Mouse (Mus musculus): ENCODE results near the gene Mpst. TPM values are rescaled to one million over a fixed set of nuclear protein-coding genes. Genes with fewer than 3 reads are reported as not detected.

Mpst gene
- polyA plus RNA-seq (2014; fragmentation: Nextera tagmentation; extraction: Ambion mirVana) = 5.9 and 6.1 TPM in 2 replicates

DNA sequence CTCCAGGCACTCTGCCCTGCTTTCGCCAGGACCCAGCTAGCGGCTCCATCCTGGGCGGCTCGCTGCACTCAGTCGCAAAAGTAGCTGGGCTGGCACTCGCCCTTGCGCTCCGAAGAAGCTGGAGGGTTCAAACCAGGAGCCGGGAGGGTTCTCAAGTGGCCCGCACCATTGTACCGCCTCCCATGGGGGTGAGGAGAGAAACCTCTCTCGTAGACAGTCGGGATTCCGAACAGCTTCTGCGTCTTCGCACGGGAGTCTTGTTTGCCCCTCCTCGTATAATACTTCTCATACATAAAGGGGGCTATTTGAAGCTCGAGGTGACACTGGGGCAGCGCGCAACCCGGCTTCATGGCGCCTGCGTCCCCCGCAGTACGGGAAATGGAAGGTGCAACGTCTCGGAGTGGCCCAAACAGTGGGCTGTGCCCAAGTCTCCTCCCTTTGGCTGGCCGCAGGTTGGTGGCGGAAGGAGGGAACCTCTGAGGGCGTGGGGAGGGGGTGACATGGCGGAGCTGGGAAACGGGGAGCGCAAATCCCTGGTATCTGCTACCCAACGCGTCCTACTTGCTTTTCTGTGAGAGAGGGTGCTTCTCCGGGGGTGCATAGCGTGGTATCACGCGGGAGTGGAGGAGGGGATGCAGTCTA, at the start of gene Mpst:
Gene Mpst, plus strand, starts transcription at position 124 of the 642 bp plus-strand sequence.
- Histone ChIP-seq H3K9me3 (replicated peaks; ENCODE audit: control insufficient read depth, low read length) (no peaks in the 10 kb centered on the region), H3K36me3 (ENCODE audit: control insufficient read depth, insufficient read depth, low read length) (no peaks in the 10 kb centered on the region), H3K9ac (ENCODE audit: low read length) (peak within 1 kb of the TSS; percentile 82), H3K27me3 (replicated peaks; ENCODE audit: control insufficient read depth, insufficient read depth, low read length) (peaks cover 23% of the 10 kb centered on the region), H3K4me3 (ENCODE audit: low read depth, low read length) (peak within 1 kb of the TSS; percentile 57), H3K4me1 (ENCODE audit: control insufficient read depth, insufficient read depth, low read length) (peaks cover 25% of the 10 kb centered on the region), H3K4me2 (ENCODE audit: low read length) (peak within 1 kb of the TSS; percentile 94), H3K27ac (ENCODE audit: low read depth, low read length) (peak within 1 kb of the TSS; percentile 95)
- ATAC-seq (peak; percentile 90), DNase-seq (ENCODE audit: low spot score) (peak; percentile 92)
- under 1% methylated on average over 40 of the region's 40 CpGs for WGBS

DNA sequence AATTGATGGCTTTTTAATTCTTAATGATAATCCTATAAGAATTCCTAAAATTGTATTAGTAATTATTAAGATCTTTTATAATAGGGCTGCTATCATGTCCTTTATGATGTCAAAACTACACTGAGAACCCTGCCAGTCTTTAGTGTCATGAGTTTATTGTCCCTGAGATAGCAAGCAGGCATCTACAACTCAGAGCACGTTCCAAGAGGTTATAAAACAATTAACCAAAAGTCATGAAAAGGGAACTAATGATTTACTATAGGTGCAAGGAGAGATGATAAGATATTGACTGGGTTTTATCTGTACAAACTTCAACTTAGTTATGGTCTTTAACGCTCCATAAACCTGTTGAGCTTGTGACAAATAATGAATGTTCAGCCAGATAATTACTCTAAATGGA, 40.3 kb upstream of the Mpst start:
- Histone ChIP-seq H3K36me3 (ENCODE audit: control insufficient read depth, insufficient read depth, low read length) (no peaks in the 10 kb centered on the region), H3K4me3 (ENCODE audit: low read depth, low read length) (no peak overlapping the region), H3K27me3 (replicated peaks; ENCODE audit: control insufficient read depth, insufficient read depth, low read length) (no peaks in the 10 kb centered on the region), H3K9me3 (replicated peaks; ENCODE audit: control insufficient read depth, low read length) (no peaks in the 10 kb centered on the region), H3K27ac (ENCODE audit: low read depth, low read length) (no peak overlapping the region), H3K9ac (ENCODE audit: low read length) (no peak overlapping the region), H3K4me2 (ENCODE audit: low read length) (no peak overlapping the region), H3K4me1 (ENCODE audit: control insufficient read depth, insufficient read depth, low read length) (no peaks in the 10 kb centered on the region)
- ATAC-seq = no peak
- DNase-seq (ENCODE audit: low spot score) = no peak
- 87% methylated on average over 2 of the region's 2 CpGs for WGBS

DNA sequence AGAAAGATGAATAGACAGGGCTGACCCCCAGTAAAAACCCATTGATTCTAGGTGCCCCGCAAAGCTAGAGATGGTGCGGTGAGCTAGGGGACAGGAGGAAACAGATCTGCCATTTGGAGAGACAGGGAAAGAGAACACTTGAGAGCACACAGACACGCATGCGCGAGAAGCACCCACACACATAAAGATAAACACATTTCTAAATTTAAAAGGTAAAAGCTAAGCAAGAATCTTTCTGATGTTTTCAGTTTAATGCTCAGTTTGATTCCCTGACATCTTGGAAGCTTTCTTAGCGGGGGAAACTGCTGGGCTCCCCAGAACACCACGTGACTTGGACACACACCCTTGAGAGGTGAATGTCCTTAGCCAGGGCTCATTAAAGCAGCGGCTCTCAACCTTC, 39.3 kb upstream of the Mpst start:
- no peaks in the 10 kb centered on the region for H3K9me3 ChIP-seq (replicated peaks; ENCODE audit: control insufficient read depth, low read length)
- 78% methylated on average over 8 of the region's 8 CpGs for WGBS
- H3K4me1 ChIP-seq (ENCODE audit: control insufficient read depth, insufficient read depth, low read length) = no peaks in the 10 kb centered on the region
- no peak overlapping the region for H3K4me2 ChIP-seq (ENCODE audit: low read length)
- H3K27ac ChIP-seq (ENCODE audit: low read depth, low read length) = no peak overlapping the region
- H3K4me3 ChIP-seq (ENCODE audit: low read depth, low read length) = no peak overlapping the region
- H3K9ac ChIP-seq (ENCODE audit: low read length) = no peak overlapping the region
- no peaks in the 10 kb centered on the region for H3K36me3 ChIP-seq (ENCODE audit: control insufficient read depth, insufficient read depth, low read length)
- H3K27me3 ChIP-seq (replicated peaks; ENCODE audit: control insufficient read depth, insufficient read depth, low read length) = no peaks in the 10 kb centered on the region
- DNase-seq (ENCODE audit: low spot score) (no peak), ATAC-seq (no peak)

DNA sequence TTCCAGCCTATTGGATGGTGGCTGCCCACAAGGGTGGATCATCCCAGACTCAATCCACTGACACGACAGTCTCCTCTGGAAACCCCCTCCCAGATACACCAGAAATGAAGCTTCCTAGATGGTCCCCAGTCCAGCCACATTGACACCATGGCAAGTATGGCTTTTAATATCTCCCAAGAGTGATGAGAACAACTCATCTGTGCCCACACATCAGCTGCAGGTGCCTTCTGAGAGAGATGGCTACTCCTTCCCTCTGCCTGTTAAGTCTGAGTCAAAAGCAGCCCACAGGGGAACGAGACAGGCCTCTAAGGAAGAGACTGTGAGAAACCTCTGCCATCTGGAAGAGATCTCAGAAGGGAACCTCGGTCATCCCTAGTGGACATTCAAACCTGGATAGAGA, 38.4 kb upstream of the Mpst start:
- Histone ChIP-seq H3K9ac (ENCODE audit: low read length) (no peak overlapping the region), H3K27me3 (replicated peaks; ENCODE audit: control insufficient read depth, insufficient read depth, low read length) (no peaks in the 10 kb centered on the region), H3K4me1 (ENCODE audit: control insufficient read depth, insufficient read depth, low read length) (no peaks in the 10 kb centered on the region), H3K27ac (ENCODE audit: low read depth, low read length) (no peak overlapping the region), H3K36me3 (ENCODE audit: control insufficient read depth, insufficient read depth, low read length) (no peaks in the 10 kb centered on the region), H3K4me2 (ENCODE audit: low read length) (no peak overlapping the region), H3K9me3 (replicated peaks; ENCODE audit: control insufficient read depth, low read length) (no peaks in the 10 kb centered on the region), H3K4me3 (ENCODE audit: low read depth, low read length) (no peak overlapping the region)
- 72% methylated on average over 3 of the region's 3 CpGs for WGBS
- ATAC-seq (no peak), DNase-seq (ENCODE audit: low spot score) (no peak)

DNA sequence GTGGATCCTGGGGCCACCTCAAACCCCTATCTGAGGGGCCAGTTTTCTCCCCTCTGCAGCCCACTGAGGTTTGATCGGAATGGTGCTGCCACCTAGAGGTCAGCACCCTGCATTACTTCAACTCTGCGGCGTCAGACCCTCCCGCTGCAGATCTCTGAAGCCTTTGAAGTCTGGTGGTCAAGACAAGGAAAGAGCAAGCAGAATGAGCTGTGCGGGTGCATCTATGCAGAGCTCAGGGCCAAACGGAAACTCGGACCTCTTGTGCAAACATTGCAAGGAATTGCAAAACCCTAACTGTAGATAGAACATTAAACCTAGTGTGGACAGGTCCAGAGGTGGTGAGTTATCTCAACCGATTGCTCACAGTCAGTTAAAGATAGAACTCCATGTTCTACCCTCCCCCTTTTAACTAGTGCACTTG, 37.3 kb upstream of the Mpst start:
- no peaks in the 10 kb centered on the region for H3K4me1 ChIP-seq (ENCODE audit: control insufficient read depth, insufficient read depth, low read length)
- H3K36me3 ChIP-seq (ENCODE audit: control insufficient read depth, insufficient read depth, low read length) = no peaks in the 10 kb centered on the region
- 10% methylated on average over 8 of the region's 8 CpGs for WGBS
- H3K9ac ChIP-seq (ENCODE audit: low read length) = no peak overlapping the region
- ATAC-seq (no peak), DNase-seq (ENCODE audit: low spot score) (peak; percentile 52)
- H3K4me2 ChIP-seq (ENCODE audit: low read length) = no peak overlapping the region
- no peaks in the 10 kb centered on the region for H3K27me3 ChIP-seq (replicated peaks; ENCODE audit: control insufficient read depth, insufficient read depth, low read length)
- H3K4me3 ChIP-seq (ENCODE audit: low read depth, low read length) = no peak overlapping the region
- no peak overlapping the region for H3K27ac ChIP-seq (ENCODE audit: low read depth, low read length)
- no peaks in the 10 kb centered on the region for H3K9me3 ChIP-seq (replicated peaks; ENCODE audit: control insufficient read depth, low read length)

DNA sequence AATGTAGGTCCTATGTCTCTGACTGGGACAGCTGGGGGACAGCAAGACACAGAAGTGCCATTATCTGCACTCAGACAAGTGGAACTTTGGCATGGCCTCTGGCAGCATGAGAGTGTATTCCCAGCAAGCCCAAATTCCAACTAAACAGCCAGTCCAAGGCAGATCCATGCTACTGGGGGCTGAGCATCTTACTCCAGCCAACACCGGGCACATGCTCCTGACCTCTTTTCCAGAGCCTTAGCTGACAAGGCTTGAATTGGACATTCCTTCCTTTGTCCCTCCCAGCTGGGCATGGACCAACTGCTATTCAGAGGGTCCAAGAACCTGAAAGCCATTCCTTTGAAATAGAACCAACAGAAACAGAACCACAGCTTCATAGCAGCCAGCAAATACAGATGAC, 36.6 kb upstream of the Mpst start:
- no peak for ATAC-seq
- H3K36me3 ChIP-seq (ENCODE audit: control insufficient read depth, insufficient read depth, low read length) = no peaks in the 10 kb centered on the region
- no peak overlapping the region for H3K4me3 ChIP-seq (ENCODE audit: low read depth, low read length)
- H3K9ac ChIP-seq (ENCODE audit: low read length) = no peak overlapping the region
- 11% methylated on average over 1 of the region's 1 CpGs for WGBS
- DNase-seq (ENCODE audit: low spot score) = no peak
- H3K4me2 ChIP-seq (ENCODE audit: low read length) = no peak overlapping the region
- H3K9me3 ChIP-seq (replicated peaks; ENCODE audit: control insufficient read depth, low read length) = no peaks in the 10 kb centered on the region
- H3K4me1 ChIP-seq (ENCODE audit: control insufficient read depth, insufficient read depth, low read length) = no peaks in the 10 kb centered on the region
- H3K27ac ChIP-seq (ENCODE audit: low read depth, low read length) = no peak overlapping the region
- H3K27me3 ChIP-seq (replicated peaks; ENCODE audit: control insufficient read depth, insufficient read depth, low read length) = no peaks in the 10 kb centered on the region

DNA sequence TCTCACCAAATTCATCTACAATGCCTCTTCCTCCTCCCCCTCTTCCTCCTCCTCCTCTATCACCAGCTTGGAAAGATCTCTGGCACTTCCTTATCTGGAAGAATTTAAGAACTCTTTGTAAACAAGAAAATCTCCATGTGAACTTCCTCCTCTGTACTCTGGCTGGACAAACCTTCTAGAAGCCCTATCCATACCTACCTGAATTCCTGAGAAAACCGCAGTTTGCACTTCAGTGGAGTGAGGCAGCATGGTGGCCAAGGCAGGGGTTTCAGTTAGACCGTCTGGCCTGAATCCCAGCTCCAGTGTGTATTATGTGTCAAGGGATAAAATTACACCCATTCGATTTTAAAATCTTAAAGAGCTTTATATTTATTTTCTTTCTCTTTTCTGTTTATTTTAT, 33.4 kb upstream of the Mpst start:
- H3K27ac ChIP-seq (ENCODE audit: low read depth, low read length) = no peak overlapping the region
- WGBS = 83% methylated on average over 3 of the region's 3 CpGs
- H3K9me3 ChIP-seq (replicated peaks; ENCODE audit: control insufficient read depth, low read length) = no peaks in the 10 kb centered on the region
- H3K4me3 ChIP-seq (ENCODE audit: low read depth, low read length) = no peak overlapping the region
- ATAC-seq (no peak), DNase-seq (ENCODE audit: low spot score) (no peak)
- H3K4me2 ChIP-seq (ENCODE audit: low read length) = no peak overlapping the region
- no peaks in the 10 kb centered on the region for H3K4me1 ChIP-seq (ENCODE audit: control insufficient read depth, insufficient read depth, low read length)
- H3K36me3 ChIP-seq (ENCODE audit: control insufficient read depth, insufficient read depth, low read length) = no peaks in the 10 kb centered on the region
- no peaks in the 10 kb centered on the region for H3K27me3 ChIP-seq (replicated peaks; ENCODE audit: control insufficient read depth, insufficient read depth, low read length)
- no peak overlapping the region for H3K9ac ChIP-seq (ENCODE audit: low read length)

DNA sequence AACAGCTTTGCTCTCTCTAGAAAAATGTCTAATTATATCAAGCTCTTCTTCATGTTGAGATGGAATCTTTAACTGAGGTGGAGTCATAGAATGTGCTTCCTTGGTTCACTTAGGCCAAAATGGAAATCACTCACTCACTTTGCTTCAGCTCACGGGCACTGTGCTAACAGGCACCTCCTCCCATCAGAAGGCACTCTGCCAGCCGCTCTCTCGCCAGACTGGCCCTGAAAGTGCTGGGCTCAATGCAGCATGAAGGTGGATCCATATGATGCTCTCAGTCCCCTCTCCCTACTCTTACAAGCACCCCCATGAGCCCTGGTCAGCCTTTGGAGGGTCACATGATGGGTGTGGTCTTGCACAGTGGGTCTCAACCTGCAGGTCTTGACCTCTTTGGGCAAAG, 32.0 kb upstream of the Mpst start:
- Histone ChIP-seq H3K9ac (ENCODE audit: low read length) (no peak overlapping the region), H3K36me3 (ENCODE audit: control insufficient read depth, insufficient read depth, low read length) (no peaks in the 10 kb centered on the region), H3K27ac (ENCODE audit: low read depth, low read length) (no peak overlapping the region), H3K9me3 (replicated peaks; ENCODE audit: control insufficient read depth, low read length) (no peaks in the 10 kb centered on the region), H3K4me1 (ENCODE audit: control insufficient read depth, insufficient read depth, low read length) (no peaks in the 10 kb centered on the region), H3K4me3 (ENCODE audit: low read depth, low read length) (no peak overlapping the region), H3K4me2 (ENCODE audit: low read length) (no peak overlapping the region), H3K27me3 (replicated peaks; ENCODE audit: control insufficient read depth, insufficient read depth, low read length) (no peaks in the 10 kb centered on the region)
- ATAC-seq (no peak), DNase-seq (ENCODE audit: low spot score) (peak; percentile 28)
- WGBS = 57% methylated on average over 3 of the region's 3 CpGs

DNA sequence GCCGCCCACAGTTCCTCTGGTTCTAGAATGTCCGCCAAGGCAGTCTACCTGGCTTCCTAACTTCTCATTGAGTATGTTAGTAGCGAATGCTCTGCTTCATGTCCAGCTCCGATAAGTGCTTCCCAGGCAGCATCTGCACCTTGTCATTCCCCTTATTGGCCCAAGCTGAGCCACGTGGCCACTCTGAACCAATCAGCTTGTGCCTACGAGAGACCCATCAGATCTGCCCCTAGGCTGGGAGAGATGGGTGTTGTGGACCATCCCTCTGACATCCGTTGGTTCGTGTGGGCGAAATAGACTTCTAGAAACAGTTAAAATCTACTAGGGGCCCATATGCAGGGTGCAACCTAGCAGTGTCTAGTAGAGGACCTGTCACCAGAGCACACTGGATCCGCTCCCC, 28.4 kb upstream of the Mpst start:
- 86% methylated on average over 10 of the region's 10 CpGs for WGBS
- Histone ChIP-seq H3K36me3 (ENCODE audit: control insufficient read depth, insufficient read depth, low read length) (no peaks in the 10 kb centered on the region), H3K27ac (ENCODE audit: low read depth, low read length) (no peak overlapping the region), H3K27me3 (replicated peaks; ENCODE audit: control insufficient read depth, insufficient read depth, low read length) (no peaks in the 10 kb centered on the region), H3K4me1 (ENCODE audit: control insufficient read depth, insufficient read depth, low read length) (no peaks in the 10 kb centered on the region), H3K9ac (ENCODE audit: low read length) (no peak overlapping the region), H3K4me3 (ENCODE audit: low read depth, low read length) (no peak overlapping the region), H3K9me3 (replicated peaks; ENCODE audit: control insufficient read depth, low read length) (no peaks in the 10 kb centered on the region), H3K4me2 (ENCODE audit: low read length) (no peak overlapping the region)
- DNase-seq (ENCODE audit: low spot score) (no peak), ATAC-seq (no peak)
